Mouse (Mus musculus): ENCODE measurements around the gene Ifi27l2b. TPM values are rescaled to one million over a fixed set of nuclear protein-coding genes. Genes with fewer than 3 reads are reported as not detected.

The Ifi27l2b gene
- polyA plus RNA-seq (2012; rRNA removed) = 0.43 TPM in 1 of 2 replicates, not detected in the other

GRCm38 (mm10) chr12:103457140-103457539, at the start of gene Ifi27l2b:
Ifi27l2b (minus strand) TSS chr12:103457223.

DNA sequence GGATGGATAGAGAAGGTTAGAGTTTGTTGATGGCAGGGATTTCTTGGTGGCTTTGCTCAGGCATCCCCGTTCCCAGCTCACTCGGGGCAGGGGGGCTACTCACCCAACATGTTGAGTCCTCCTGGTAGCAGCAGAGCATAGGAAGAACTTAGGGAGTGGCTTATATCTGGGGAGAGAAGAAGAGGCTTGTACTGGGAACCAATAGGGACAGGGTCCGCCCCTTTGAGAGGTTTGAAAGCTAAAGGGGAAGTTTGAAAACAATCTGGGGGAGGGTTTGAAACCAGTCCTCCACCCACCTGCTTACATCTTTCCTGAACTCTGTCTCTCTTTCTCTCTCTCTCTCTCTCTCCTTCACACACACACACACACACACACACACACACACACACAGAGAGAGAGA, 13.5 kb downstream of the Ifi27l2b start, which contains the start of gene Ifi27l2a:
Gene Ifi27l2a (minus strand): TSS at position 157 of the 400 bp plus-strand sequence.

GRCm38 (mm10) chr12:103433986-103434731, 22.9 kb downstream of the Ifi27l2b start, which contains the start of gene Ifi27:
Ifi27 (plus strand) TSS chr12:103434211.

DNA sequence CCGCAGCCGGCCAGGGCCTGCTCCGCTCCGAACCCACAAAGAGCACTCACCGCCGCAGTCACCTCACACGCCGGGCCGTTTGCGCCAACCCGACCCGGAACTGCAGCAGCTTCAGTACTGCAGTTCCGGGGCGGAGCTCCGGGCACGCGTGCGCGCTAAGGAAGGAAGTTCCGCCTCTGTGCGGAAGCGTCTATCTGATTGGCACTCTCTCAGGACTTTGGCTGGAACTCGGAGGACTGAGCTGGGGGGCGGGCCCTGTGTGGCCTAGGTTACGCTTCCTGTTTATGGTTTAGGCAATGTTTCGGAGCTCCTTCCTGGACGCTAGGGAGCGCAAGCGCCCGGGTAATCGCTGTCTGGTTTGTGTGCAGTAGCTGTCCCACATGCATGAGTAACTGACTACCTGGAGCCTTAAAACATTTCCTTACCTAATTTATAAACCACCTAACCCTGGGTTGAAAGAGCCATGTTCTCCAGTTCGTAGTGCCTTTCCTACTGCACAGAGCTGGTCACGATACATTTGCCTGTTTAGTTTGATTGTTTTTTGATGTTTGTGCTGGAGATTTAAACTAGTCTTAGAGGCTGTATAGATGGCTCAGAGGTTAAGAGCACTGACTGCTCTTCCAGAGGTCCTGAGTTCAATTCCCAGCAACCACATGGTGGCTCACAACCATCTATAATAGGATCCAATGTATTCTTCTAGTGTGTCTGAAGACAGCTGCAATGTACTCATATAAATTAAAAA, 31.1 kb downstream of the Ifi27l2b start, which contains the start of gene Ddx24:
Gene Ddx24 (minus strand): TSS at position 102 of the 742 bp plus-strand sequence.

GRCm38 (mm10) chr12:103407720-103408119, 49.3 kb downstream of the Ifi27l2b start, which contains the start of gene 9330161L09Rik:
9330161L09Rik (minus strand) TSS chr12:103407820.

Other genes with a start within 250 kb of the Ifi27l2b start
- 4.9 and 5.9 TPM in 2 replicates for gene Prima1, start 215.1 kb downstream of the Ifi27l2b start, polyA plus RNA-seq (2012; rRNA removed)
- 0.71 and 0.93 TPM in 2 replicates for gene Fam181a, start 146.2 kb downstream of the Ifi27l2b start, polyA plus RNA-seq (2012; rRNA removed)
- gene Asb2, start 101.2 kb downstream of the Ifi27l2b start, polyA plus RNA-seq (2012; rRNA removed) = 105 and 124 TPM in 2 replicates
- gene Otub2, start 68.5 kb downstream of the Ifi27l2b start, polyA plus RNA-seq (2012; rRNA removed) = 6.1 and 7.6 TPM in 2 replicates
- gene 9330161L09Rik, start 49.4 kb downstream of the Ifi27l2b start, polyA plus RNA-seq (2012; rRNA removed) = 0.71 and 0.76 TPM in 2 replicates
- gene Ddx24, start 31.4 kb downstream of the Ifi27l2b start, polyA plus RNA-seq (2012; rRNA removed) = 46.0 and 53.9 TPM in 2 replicates
- gene Ifi27, start 23.0 kb downstream of the Ifi27l2b start, polyA plus RNA-seq (2012; rRNA removed) = 565 and 703 TPM in 2 replicates
- 762 and 1,011 TPM in 2 replicates for gene Ifi27l2a, start 13.5 kb downstream of the Ifi27l2b start, polyA plus RNA-seq (2012; rRNA removed)
- gene Ppp4r4, start 75.1 kb upstream of the Ifi27l2b start, polyA plus RNA-seq (2012; rRNA removed) = 0.92 and 1.1 TPM in 2 replicates
- 0.05 TPM in 1 of 2 replicates, not detected in the other for gene Serpina10, start 174.2 kb upstream of the Ifi27l2b start, polyA plus RNA-seq (2012; rRNA removed)
- 0.29 TPM in 1 of 2 replicates, not detected in the other for gene Serpina6, start 200.0 kb upstream of the Ifi27l2b start, polyA plus RNA-seq (2012; rRNA removed)
- gene Serpina16, start 218.9 kb upstream of the Ifi27l2b start, polyA plus RNA-seq (2012; rRNA removed) = not detected in 2 replicates
- gene Serpina1f, start 238.3 kb upstream of the Ifi27l2b start, polyA plus RNA-seq (2012; rRNA removed) = 0.08 and 0.15 TPM in 2 replicates

Measured in ovary, adult 2 months (tissue).